Mouse (Mus musculus) embryonic facial prominence, embryonic 10.5 days (tissue): ENCODE data around the gene Itfg2. TPM values are rescaled to one million over a fixed set of nuclear protein-coding genes. Genes with fewer than 3 reads are reported as not detected.
"Not testable (repeated sequence)": the region's sequence is repeated elsewhere in the genome, so short reads cannot be mapped to it uniquely, and the experiment has no call there.

Experiments
- DNase-seq: peaks from one replicate; pipeline ENCODE4 v3.0.0-alpha.2; 2017; ENCODE audit warnings: low spot score
- H3K27ac ChIP-seq: fragments of 300-500 bp; sonication (generic); replicated peaks from 2 replicates; pipeline ENCODE4 v1.5.1; 2016; ENCODE audit warnings: mild to moderate bottlenecking
- H3K27me3 ChIP-seq: fragments of 300-500 bp; sonication (generic); replicated peaks from 2 replicates; pipeline ENCODE4 v1.6.1; 2016; ENCODE audit warnings: low read depth, mild to moderate bottlenecking; ENCODE audit not compliant: poor library complexity, severe bottlenecking
- H3K36me3 ChIP-seq: fragments of 300-500 bp; sonication (generic); replicated peaks from 2 replicates; pipeline ENCODE4 v1.6.1; 2016; ENCODE audit warnings: mild to moderate bottlenecking, moderate library complexity
- H3K4me1 ChIP-seq: fragments of 300-500 bp; sonication (generic); 2 replicates; pipeline ENCODE4 v1.6.1; 2016
- H3K4me3 ChIP-seq: fragments of 300-500 bp; sonication (generic); 2 replicates; pipeline ENCODE4 v1.5.1; 2016; ENCODE audit warnings: mild to moderate bottlenecking, moderate library complexity
- H3K9me3 ChIP-seq: fragments of 300-500 bp; sonication (generic); 2 replicates; pipeline ENCODE4 v1.6.1; 2016; ENCODE audit warnings: mild to moderate bottlenecking
- WGBS: fragments of 180-500 bp; shearing (Covaris S2); methylation state at CpG from one replicate; pipeline ENCODE4 v1.1.7; 2016; 5-methylcytosine and 5-hydroxymethylcytosine counted together
- polyA plus RNA-seq: library from polyadenylated mRNA; unstranded; fragments of >200 nt; fragmentation: Nextera tagmentation; extraction: Ambion mirVana; gene quantifications from 2 replicates; pipeline ENCODE4 v1.2.1, GENCODE M21; 2016

Gene Itfg2
- polyA plus RNA-seq, 1 experiment from 2014 or later = 39.0 TPM

- WGBS = 55% methylated on average over 21 of the region's 21 CpGs
- Histone ChIP-seq H3K4me1 (peaks cover 10% of the 10 kb centered on the region), H3K27me3 (no peaks in the 10 kb centered on the region), H3K9me3 (no peaks in the 10 kb centered on the region), H3K36me3 (no peaks in the 10 kb centered on the region), H3K4me3 (peak overlapping the region; percentile 28; the same call in 1 of the 2 replicates), H3K27ac (peak overlapping the region; percentile 48; the same call in 1 of the 2 replicates)
- DNase-seq = peak; percentile 36
Observed at GRCm38 (mm10) chr6:128399421-128400185, 25.1 kb downstream of the Itfg2 start.

- peak within 1 kb of the TSS; percentile 48; the same call in 1 of the 2 replicates for H3K27ac ChIP-seq
- no peak for DNase-seq
- peak within 1 kb of the TSS; percentile 28; the same call in 1 of the 2 replicates for H3K4me3 ChIP-seq
- H3K4me1 ChIP-seq = peaks cover 10% of the 10 kb centered on the region
- H3K27me3 ChIP-seq = no peaks in the 10 kb centered on the region
- H3K36me3 ChIP-seq = no peaks in the 10 kb centered on the region
- H3K9me3 ChIP-seq = no peaks in the 10 kb centered on the region
- 81% methylated on average over 3 of the region's 3 CpGs for WGBS
Observed at GRCm38 (mm10) chr6:128398996-128399395, 25.7 kb downstream of the Itfg2 start, which contains the start of gene Nrip2. Nrip2 (plus strand) TSS chr6:128399296.

GRCm38 (mm10) chr6:128397574-128398261 lies 27.0 kb downstream of the Itfg2 start:
- peaks cover 10% of the 10 kb centered on the region for H3K4me1 ChIP-seq
- H3K9me3 ChIP-seq = no peaks in the 10 kb centered on the region
- DNase-seq = no peak
- no peaks in the 10 kb centered on the region for H3K36me3 ChIP-seq
- no peaks in the 10 kb centered on the region for H3K27me3 ChIP-seq
- no peak overlapping the region for H3K27ac ChIP-seq
- H3K4me3 ChIP-seq = no peak overlapping the region
- WGBS = 76% methylated on average over 7 of the region's 7 CpGs

- 75% methylated on average over 1 of the region's 1 CpGs for WGBS
- no peaks in the 10 kb centered on the region for H3K4me1 ChIP-seq
- H3K27ac ChIP-seq = no peak overlapping the region
- no peak for DNase-seq
- H3K27me3 ChIP-seq = no peaks in the 10 kb centered on the region
- no peaks in the 10 kb centered on the region for H3K36me3 ChIP-seq
- no peak overlapping the region for H3K4me3 ChIP-seq
- H3K9me3 ChIP-seq = no peaks in the 10 kb centered on the region
Observed at GRCm38 (mm10) chr6:128390683-128391082, 34.0 kb downstream of the Itfg2 start.

- no peaks in the 10 kb centered on the region for H3K9me3 ChIP-seq
- H3K27ac ChIP-seq = no peak overlapping the region
- H3K4me1 ChIP-seq = no peaks in the 10 kb centered on the region
- no peak overlapping the region for H3K4me3 ChIP-seq
- 88% methylated on average over 1 of the region's 1 CpGs for WGBS
- no peaks in the 10 kb centered on the region for H3K36me3 ChIP-seq
- no peaks in the 10 kb centered on the region for H3K27me3 ChIP-seq
- no peak for DNase-seq
Observed at GRCm38 (mm10) chr6:128389185-128389584, 35.5 kb downstream of the Itfg2 start.

GRCm38 (mm10) chr6:128385026-128385425 lies 39.7 kb downstream of the Itfg2 start:
- DNase-seq = no peak

GRCm38 (mm10) chr6:128383752-128384151 lies 41.0 kb downstream of the Itfg2 start:
- no peaks in the 10 kb centered on the region for H3K9me3 ChIP-seq

More at GRCm38 (mm10) chr6:128385026-128385425, 39.7 kb downstream of the Itfg2 start:
- Histone ChIP-seq H3K27ac (no peak overlapping the region), H3K9me3 (no peaks in the 10 kb centered on the region), H3K27me3 (no peaks in the 10 kb centered on the region), H3K4me1 (no peaks in the 10 kb centered on the region), H3K36me3 (no peaks in the 10 kb centered on the region), H3K4me3 (no peak overlapping the region)
- 98% methylated on average over 1 of the region's 1 CpGs for WGBS

GRCm38 (mm10) chr6:128381254-128381653 lies 43.5 kb downstream of the Itfg2 start:
- H3K4me1 ChIP-seq = no peaks in the 10 kb centered on the region
- 78% methylated on average over 3 of the region's 3 CpGs for WGBS

More at GRCm38 (mm10) chr6:128383752-128384151, 41.0 kb downstream of the Itfg2 start:
- WGBS = 68% methylated on average over 7 of the region's 7 CpGs
- no peaks in the 10 kb centered on the region for H3K36me3 ChIP-seq
- no peak for DNase-seq
- H3K27me3 ChIP-seq = no peaks in the 10 kb centered on the region
- no peak overlapping the region for H3K27ac ChIP-seq
- no peaks in the 10 kb centered on the region for H3K4me1 ChIP-seq
- no peak overlapping the region for H3K4me3 ChIP-seq

GRCm38 (mm10) chr6:128380594-128381167 lies 44.0 kb downstream of the Itfg2 start:
- not testable (repeated sequence) for H3K4me3 ChIP-seq, H3K27ac ChIP-seq, H3K4me1 ChIP-seq, H3K27me3 ChIP-seq, H3K9me3 ChIP-seq, DNase-seq
- peaks cover 22% of the 10 kb centered on the region for H3K36me3 ChIP-seq
- 56% methylated on average over 1 of the region's 1 CpGs for WGBS

More at GRCm38 (mm10) chr6:128381254-128381653, 43.5 kb downstream of the Itfg2 start:
- Histone ChIP-seq H3K36me3 (peaks cover 17% of the 10 kb centered on the region), H3K4me3 (no peak overlapping the region), H3K27me3 (no peaks in the 10 kb centered on the region), H3K27ac (no peak overlapping the region), H3K9me3 (no peaks in the 10 kb centered on the region)
- DNase-seq = no peak

- H3K4me3 ChIP-seq = no peak overlapping the region
- peaks cover 31% of the 10 kb centered on the region for H3K36me3 ChIP-seq
- no peaks in the 10 kb centered on the region for H3K9me3 ChIP-seq
- no peak for DNase-seq
- H3K27ac ChIP-seq = no peak overlapping the region
- WGBS = 88% methylated on average over 16 of the region's 16 CpGs
- H3K4me1 ChIP-seq = peaks cover 7% of the 10 kb centered on the region
- no peaks in the 10 kb centered on the region for H3K27me3 ChIP-seq
Observed at GRCm38 (mm10) chr6:128379636-128380035, 45.1 kb downstream of the Itfg2 start.

- H3K36me3 ChIP-seq = peaks cover 62% of the 10 kb centered on the region
- H3K9me3 ChIP-seq = no peaks in the 10 kb centered on the region
- H3K27ac ChIP-seq = no peak overlapping the region
- WGBS = 90% methylated on average over 17 of the region's 17 CpGs
- H3K4me1 ChIP-seq = peaks cover 24% of the 10 kb centered on the region
- H3K27me3 ChIP-seq = no peaks in the 10 kb centered on the region
- DNase-seq = no peak
- no peak overlapping the region for H3K4me3 ChIP-seq
Observed at GRCm38 (mm10) chr6:128376371-128377085, 48.2 kb downstream of the Itfg2 start.

GRCm38 (mm10) chr6:128375192-128375591 lies 49.5 kb downstream of the Itfg2 start, which contains the start of the genes Tex52 and Gm44596:
Tex52 (plus strand) TSS chr6:128375456.
Gm44596 (plus strand) TSS chr6:128375503.
- 36% methylated on average over 6 of the region's 6 CpGs for WGBS
- peak within 1 kb of the TSS; percentile 48; the same call in 1 of the 2 replicates for H3K27ac ChIP-seq

More at GRCm38 (mm10) chr6:128375192-128375591, 49.5 kb downstream of the Itfg2 start, which contains the start of the genes Tex52 and Gm44596:
- Histone ChIP-seq H3K36me3 (peaks cover 75% of the 10 kb centered on the region), H3K4me1 (peaks cover 24% of the 10 kb centered on the region), H3K4me3 (peak within 1 kb of the TSS; percentile 22; the same call in 1 of the 2 replicates), H3K27me3 (no peaks in the 10 kb centered on the region), H3K9me3 (no peaks in the 10 kb centered on the region)
- DNase-seq = peak; percentile 64
